Mouse (Mus musculus) cerebellum, adult 8-10 months (tissue): ENCODE data around the gene Trank1.

Experiments used
- DNase-seq: peaks from one replicate; pipeline ENCODE4 v3.0.0; 2022

The Trank1 gene

GRCm38 (mm10) chr9:111383046-111383445, 71.5 kb downstream of the Trank1 start:
- DNase-seq = no peak

GRCm38 (mm10) chr9:111383756-111384155, 72.2 kb downstream of the Trank1 start:
- no peak for DNase-seq

- no peak for DNase-seq
These were observed 74.3 kb downstream of the Trank1 start for GRCm38 (mm10) chr9:111385526-111386491.

- no peak for DNase-seq
These were observed 75.0 kb downstream of the Trank1 start for GRCm38 (mm10) chr9:111386569-111386968.

GRCm38 (mm10) chr9:111387576-111387975, 76.0 kb downstream of the Trank1 start:
- DNase-seq = no peak

GRCm38 (mm10) chr9:111390016-111390415, 78.5 kb downstream of the Trank1 start:
- no peak for DNase-seq

- DNase-seq = no peak
These were observed 79.5 kb downstream of the Trank1 start for GRCm38 (mm10) chr9:111391036-111391435.

GRCm38 (mm10) chr9:111391926-111392442, 80.4 kb downstream of the Trank1 start:
- DNase-seq = no peak

- no peak for DNase-seq
These were observed 83.7 kb downstream of the Trank1 start for GRCm38 (mm10) chr9:111395265-111395664.

- no peak for DNase-seq
These were observed 86.5 kb downstream of the Trank1 start for GRCm38 (mm10) chr9:111398059-111398458.

- DNase-seq = no peak
These were observed 88.5 kb downstream of the Trank1 start for GRCm38 (mm10) chr9:111400089-111400488.

GRCm38 (mm10) chr9:111403159-111403558, 91.6 kb downstream of the Trank1 start:
- no peak for DNase-seq

GRCm38 (mm10) chr9:111404346-111405079, 93.0 kb downstream of the Trank1 start:
- DNase-seq = no peak

GRCm38 (mm10) chr9:111405080-111405428, 93.5 kb downstream of the Trank1 start:
- no peak for DNase-seq

- DNase-seq = no peak
These were observed 96.5 kb downstream of the Trank1 start for GRCm38 (mm10) chr9:111408012-111408411.

GRCm38 (mm10) chr9:111408427-111408826, 96.9 kb downstream of the Trank1 start:
- no peak for DNase-seq

- no peak for DNase-seq
These were observed 101.1 kb downstream of the Trank1 start for GRCm38 (mm10) chr9:111412471-111413160.

GRCm38 (mm10) chr9:111421862-111422261, 110.3 kb downstream of the Trank1 start:
- DNase-seq = no peak

GRCm38 (mm10) chr9:111422567-111422966, 111.0 kb downstream of the Trank1 start:
- no peak for DNase-seq

GRCm38 (mm10) chr9:111425113-111425512, 113.6 kb downstream of the Trank1 start:
- DNase-seq = no peak

GRCm38 (mm10) chr9:111425952-111426351, 114.4 kb downstream of the Trank1 start:
- no peak for DNase-seq

GRCm38 (mm10) chr9:111427891-111428555, 116.5 kb downstream of the Trank1 start:
- no peak for DNase-seq
